8 mouse cellular contexts compared by ENCODE assay signal in genomic region chr11:101982981-101983411, GRCm38 (mm10). TPM values are rescaled to one million over a fixed set of nuclear protein-coding genes. Genes with fewer than 3 reads are reported as not detected.
DNase-seq lines count a peak whose midpoint lies in the region; ATAC-seq and TF ChIP-seq lines count a peak whose summit lies in the region.

No protein-coding gene starts in this region.

- H3K27me3 ChIP-seq in forebrain, embryonic 10.5 days (ENCODE audit: poor library complexity, severe bottlenecking) = peaks cover 35% of the 10 kb centered on the region
- H3K27me3 ChIP-seq in forebrain, embryonic 15.5 days = peaks cover 4% of the 10 kb centered on the region; the same call in 1 of the 2 replicates
- H3K27me3 ChIP-seq in hindbrain, embryonic 13.5 days = peaks cover 7% of the 10 kb centered on the region
- H3K27me3 ChIP-seq in lung, embryonic 15.5 days = peaks cover 8% of the 10 kb centered on the region; the same call in 1 of the 2 replicates

- ATAC-seq in forebrain, embryonic 15.5 days (replicated peaks) = no peak
- ATAC-seq in hindbrain, embryonic 13.5 days (ENCODE audit: low FRiP score) = no peak
- ATAC-seq in lung, embryonic 15.5 days (ENCODE audit: borderline replicate concordance, extremely low read depth, low FRiP score, low TSS enrichment) = no peak
- ATAC-seq in inflammation-experienced regulatory T-cells, adult 6 months = no peak

- WGBS in forebrain, embryonic 10.5 days = 62% methylated on average over 6 of the region's 6 CpGs
- 67% methylated on average over 6 of the region's 6 CpGs for WGBS in forebrain, embryonic 15.5 days
- 69% methylated on average over 6 of the region's 6 CpGs for WGBS in hindbrain, embryonic 13.5 days
- 51% methylated on average over 6 of the region's 6 CpGs for WGBS in lung, embryonic 15.5 days

- no peak overlapping the region for H3K9ac ChIP-seq in forebrain, embryonic 15.5 days (replicated peaks)
- no peak overlapping the region for H3K9ac ChIP-seq in hindbrain, embryonic 13.5 days
- no peak overlapping the region for H3K9ac ChIP-seq in lung, embryonic 15.5 days

- H3K4me1 ChIP-seq in forebrain, embryonic 10.5 days = peaks cover 44% of the 10 kb centered on the region
- H3K4me1 ChIP-seq in forebrain, embryonic 15.5 days = peaks cover 13% of the 10 kb centered on the region; the same call in 1 of the 2 replicates
- H3K4me1 ChIP-seq in bone marrow macrophage, adult 2 months (ENCODE audit: control insufficient read depth, insufficient read depth, low read length) = peaks cover 44% of the 10 kb centered on the region
- H3K4me1 ChIP-seq in hindbrain, embryonic 13.5 days (replicated peaks) = peaks cover 29% of the 10 kb centered on the region
- H3K4me1 ChIP-seq in lung, embryonic 15.5 days = peaks cover 41% of the 10 kb centered on the region

- DNase-seq in forebrain, embryonic 10.5 days (ENCODE audit: extremely low spot score, low spot score) = no peak
- DNase-seq in layer of hippocampus, postnatal 10 days (ENCODE audit: low spot score in 2 of 2) = no peak
- no peak for DNase-seq in thymus, postnatal 25 days

- H3K4me2 ChIP-seq in forebrain, embryonic 15.5 days (replicated peaks) = no peak overlapping the region
- peak overlapping the region; percentile 98 for H3K4me2 ChIP-seq in hindbrain, embryonic 13.5 days
- H3K4me2 ChIP-seq in lung, embryonic 15.5 days = peak overlapping the region; percentile 99

- no peaks in the 10 kb centered on the region for H3K9me3 ChIP-seq in forebrain, embryonic 10.5 days
- no peaks in the 10 kb centered on the region for H3K9me3 ChIP-seq in forebrain, embryonic 15.5 days
- H3K9me3 ChIP-seq in hindbrain, embryonic 13.5 days = no peaks in the 10 kb centered on the region
- no peaks in the 10 kb centered on the region for H3K9me3 ChIP-seq in lung, embryonic 15.5 days

- peak overlapping the region; percentile 78; the same call in 1 of the 2 replicates for H3K4me3 ChIP-seq in forebrain, embryonic 10.5 days
- H3K4me3 ChIP-seq in forebrain, embryonic 15.5 days = no peak overlapping the region
- peak overlapping the region; percentile 71 for H3K4me3 ChIP-seq in bone marrow macrophage, adult 2 months (ENCODE audit: insufficient read depth, low read length)
- H3K4me3 ChIP-seq in hindbrain, embryonic 13.5 days = no peak overlapping the region
- 0 out of 2 replicates have a peak overlapping the region, but pooled peaks have one; percentile 2 for H3K4me3 ChIP-seq in lung, embryonic 15.5 days

- TF ChIP-seq POLR2A in bone marrow macrophage, adult 2 months (IDR thresholded peaks at IDR 0.05; ENCODE audit: borderline replicate concordance, low read depth, low read length) = no peak

- TF ChIP-seq CTCF in bone marrow macrophage, adult 2 months (IDR thresholded peaks at IDR 0.05; ENCODE audit: low read depth, low read length) = no peak

- H3K36me3 ChIP-seq in forebrain, embryonic 10.5 days (replicated peaks) = peaks cover 12% of the 10 kb centered on the region; the same call in 1 of the 2 replicates
- no peaks in the 10 kb centered on the region for H3K36me3 ChIP-seq in forebrain, embryonic 15.5 days
- H3K36me3 ChIP-seq in hindbrain, embryonic 13.5 days = no peaks in the 10 kb centered on the region; the same call in 1 of the 2 replicates
- H3K36me3 ChIP-seq in lung, embryonic 15.5 days = 0 out of 2 replicates have a peak, but pooled peaks cover 2% of the 10 kb centered on the region

- peak overlapping the region; percentile 40; the same call in 1 of the 2 replicates for H3K27ac ChIP-seq in forebrain, embryonic 10.5 days
- no peak overlapping the region for H3K27ac ChIP-seq in forebrain, embryonic 15.5 days (replicated peaks)
- peak overlapping the region; percentile 85 for H3K27ac ChIP-seq in bone marrow macrophage, adult 2 months (ENCODE audit: insufficient read depth, low read depth, low read length)
- H3K27ac ChIP-seq in hindbrain, embryonic 13.5 days = no peak overlapping the region
- H3K27ac ChIP-seq in lung, embryonic 15.5 days = peak overlapping the region; percentile 73; the same call in 1 of the 2 replicates

RNA-seq across cellular contexts. Expression of gene Cfap97d1, which starts 1.1 kb away (rescaled TPM):
- polyA plus RNA-seq in forebrain, embryonic 10.5 days (2016; fragmentation: Nextera tagmentation; extraction: Ambion mirVana) = not detected in 2 replicates
- polyA plus RNA-seq in forebrain, embryonic 15.5 days (2015; fragmentation: Nextera tagmentation; extraction: Ambion mirVana) = not detected in 2 replicates
- not detected in 2 replicates for polyA plus RNA-seq in bone marrow macrophage, adult 2 months (2012; ENCODE audit: insufficient read depth, insufficient read length, missing spikeins)
- polyA plus RNA-seq in hindbrain, embryonic 13.5 days (2015; fragmentation: Nextera tagmentation; extraction: Ambion mirVana) = not detected in 2 replicates
- polyA plus RNA-seq in lung, embryonic 15.5 days (2015; fragmentation: Nextera tagmentation; extraction: Ambion mirVana) = not detected in 2 replicates
- polyA plus RNA-seq in inflammation-experienced regulatory T-cells, adult 6 months (2017; shearing (Covaris generic)) = not detected
- not detected for total RNA-seq in layer of hippocampus, postnatal 10 days (2021)

RNA-seq across cellular contexts. Expression of gene Dusp3, which starts 3.8 kb away (rescaled TPM):
- 12.1 and 12.6 TPM in 2 replicates for polyA plus RNA-seq in forebrain, embryonic 10.5 days (2016; fragmentation: Nextera tagmentation; extraction: Ambion mirVana)
- polyA plus RNA-seq in forebrain, embryonic 15.5 days (2015; fragmentation: Nextera tagmentation; extraction: Ambion mirVana) = 11.0 and 13.0 TPM in 2 replicates
- 79.3 and 80.4 TPM in 2 replicates for polyA plus RNA-seq in bone marrow macrophage, adult 2 months (2012; ENCODE audit: insufficient read depth, insufficient read length, missing spikeins)
- polyA plus RNA-seq in hindbrain, embryonic 13.5 days (2015; fragmentation: Nextera tagmentation; extraction: Ambion mirVana) = 15.4 and 16.0 TPM in 2 replicates
- polyA plus RNA-seq in lung, embryonic 15.5 days (2015; fragmentation: Nextera tagmentation; extraction: Ambion mirVana) = 18.8 and 20.0 TPM in 2 replicates
- polyA plus RNA-seq in inflammation-experienced regulatory T-cells, adult 6 months (2017; shearing (Covaris generic)) = 1 to 10 TPM; 1.1 to 4.3 (median 1.3) TPM
- total RNA-seq in layer of hippocampus, postnatal 10 days (2021) = 100 to 1,000 TPM; 121 to 127 TPM

RNA-seq across cellular contexts. Expression of gene Sost, which starts 16.2 kb away (rescaled TPM):
- not detected in 2 replicates for polyA plus RNA-seq in forebrain, embryonic 10.5 days (2016; fragmentation: Nextera tagmentation; extraction: Ambion mirVana)
- not detected in 2 replicates for polyA plus RNA-seq in forebrain, embryonic 15.5 days (2015; fragmentation: Nextera tagmentation; extraction: Ambion mirVana)
- polyA plus RNA-seq in bone marrow macrophage, adult 2 months (2012; ENCODE audit: insufficient read depth, insufficient read length, missing spikeins) = not detected in 2 replicates
- 0.42 TPM in 1 of 2 replicates, not detected in the other for polyA plus RNA-seq in hindbrain, embryonic 13.5 days (2015; fragmentation: Nextera tagmentation; extraction: Ambion mirVana)
- 0.44 and 0.52 TPM in 2 replicates for polyA plus RNA-seq in lung, embryonic 15.5 days (2015; fragmentation: Nextera tagmentation; extraction: Ambion mirVana)
- polyA plus RNA-seq in inflammation-experienced regulatory T-cells, adult 6 months (2017; shearing (Covaris generic)) = not detected
- total RNA-seq in layer of hippocampus, postnatal 10 days (2021) = under 1 TPM in 1 of 2 experiments, not detected in 1; 0.23 TPM

RNA-seq across cellular contexts. Expression of gene Mpp3, which starts 45.3 kb away (rescaled TPM):
- 13.5 and 16.1 TPM in 2 replicates for polyA plus RNA-seq in forebrain, embryonic 10.5 days (2016; fragmentation: Nextera tagmentation; extraction: Ambion mirVana)
- 46.2 and 48.5 TPM in 2 replicates for polyA plus RNA-seq in forebrain, embryonic 15.5 days (2015; fragmentation: Nextera tagmentation; extraction: Ambion mirVana)
- polyA plus RNA-seq in bone marrow macrophage, adult 2 months (2012; ENCODE audit: insufficient read depth, insufficient read length, missing spikeins) = 0.31 TPM in 1 of 2 replicates, not detected in the other
- polyA plus RNA-seq in hindbrain, embryonic 13.5 days (2015; fragmentation: Nextera tagmentation; extraction: Ambion mirVana) = 43.5 and 45.9 TPM in 2 replicates
- polyA plus RNA-seq in lung, embryonic 15.5 days (2015; fragmentation: Nextera tagmentation; extraction: Ambion mirVana) = 3.8 and 3.9 TPM in 2 replicates
- under 1 TPM in 1 of 3 experiments, not detected in 2; 0.25 TPM for polyA plus RNA-seq in inflammation-experienced regulatory T-cells, adult 6 months (2017; shearing (Covaris generic))
- total RNA-seq in layer of hippocampus, postnatal 10 days (2021) = 10 to 100 TPM; 70.1 to 79.5 TPM

RNA-seq across cellular contexts. Expression of gene Cd300lg, which starts 58.3 kb away (rescaled TPM):
- polyA plus RNA-seq in forebrain, embryonic 10.5 days (2016; fragmentation: Nextera tagmentation; extraction: Ambion mirVana) = 0.14 and 0.23 TPM in 2 replicates
- 0.11 and 0.34 TPM in 2 replicates for polyA plus RNA-seq in forebrain, embryonic 15.5 days (2015; fragmentation: Nextera tagmentation; extraction: Ambion mirVana)
- polyA plus RNA-seq in bone marrow macrophage, adult 2 months (2012; ENCODE audit: insufficient read depth, insufficient read length, missing spikeins) = 5.1 and 6.4 TPM in 2 replicates
- 0.38 and 0.53 TPM in 2 replicates for polyA plus RNA-seq in hindbrain, embryonic 13.5 days (2015; fragmentation: Nextera tagmentation; extraction: Ambion mirVana)
- 0.59 and 0.63 TPM in 2 replicates for polyA plus RNA-seq in lung, embryonic 15.5 days (2015; fragmentation: Nextera tagmentation; extraction: Ambion mirVana)
- polyA plus RNA-seq in inflammation-experienced regulatory T-cells, adult 6 months (2017; shearing (Covaris generic)) = under 1 TPM in 1 of 3 experiments, not detected in 2; 0.14 TPM
- total RNA-seq in layer of hippocampus, postnatal 10 days (2021) = under 1 TPM in 1 of 2 experiments, not detected in 1; 0.14 TPM

Comparison
In these comparisons a context has a peak if more than half of its experiments do, and no peak if none do; other contexts are left out.
1. H3K27ac ChIP-seq: peak in forebrain, embryonic 10.5 days (single experiment), bone marrow macrophage, adult 2 months (single experiment) and lung, embryonic 15.5 days (single experiment); none in forebrain, embryonic 15.5 days (single experiment) and hindbrain, embryonic 13.5 days (single experiment).
2. H3K4me3 ChIP-seq: peak in forebrain, embryonic 10.5 days (single experiment), bone marrow macrophage, adult 2 months (single experiment) and lung, embryonic 15.5 days (single experiment); none in forebrain, embryonic 15.5 days (single experiment) and hindbrain, embryonic 13.5 days (single experiment).